Mouse (Mus musculus) lung, postnatal 0 days (tissue): ENCODE measurements around the gene Pou2f1. TPM values are rescaled to one million over a fixed set of nuclear protein-coding genes. Genes with fewer than 3 reads are reported as not detected.
A peak's percentile ranks its signal among the peaks of the same experiment; 100 is the strongest.

ENCODE experiments used
- ATAC-seq: fragments of 200-750 bp; cut with Nextera tagmentation; 2 replicates; pipeline ENCODE4 v1.8.0; 2017; ENCODE audit warnings: moderate library complexity
- DNase-seq: peaks from one replicate; pipeline ENCODE4 v3.0.0-alpha.2; 2016; ENCODE audit warnings: low spot score
- H3K27ac ChIP-seq: fragments of 300-500 bp; sonication (generic); 2 replicates; pipeline ENCODE4 v1.5.1; 2014; ENCODE audit warnings: antibody characterized with exemption, mild to moderate bottlenecking, low read length, mixed read lengths
- H3K27me3 ChIP-seq: fragments of 300-500 bp; sonication (generic); replicated peaks from 2 replicates; pipeline ENCODE4 v1.6.1; 2014; ENCODE audit warnings: low read length, mixed read lengths; ENCODE audit not compliant: insufficient read depth
- H3K36me3 ChIP-seq: fragments of 300-500 bp; sonication (generic); 2 replicates; pipeline ENCODE4 v1.6.1; 2014; ENCODE audit warnings: low read length, mixed read lengths; ENCODE audit not compliant: insufficient read depth
- H3K4me1 ChIP-seq: fragments of 300-500 bp; sonication (generic); 2 replicates; pipeline ENCODE4 v1.6.1; 2014; ENCODE audit warnings: antibody characterized with exemption, low read depth, low read length, mixed read lengths; ENCODE audit not compliant: insufficient read depth
- H3K4me2 ChIP-seq: fragments of 300-500 bp; sonication (generic); replicated peaks from 2 replicates; pipeline ENCODE4 v1.6.1; 2014; ENCODE audit warnings: low read depth, mild to moderate bottlenecking, low read length, moderate library complexity, mixed read lengths
- H3K4me3 ChIP-seq: fragments of 300-500 bp; sonication (generic); 2 replicates; pipeline ENCODE4 v1.5.1; 2014; ENCODE audit warnings: low read depth, low read length
- H3K9ac ChIP-seq: fragments of 300-500 bp; sonication (generic); replicated peaks from 2 replicates; pipeline ENCODE4 v1.6.1; 2014; ENCODE audit warnings: low read depth, mild to moderate bottlenecking
- H3K9me3 ChIP-seq: fragments of 300-500 bp; sonication (generic); 2 replicates; pipeline ENCODE4 v1.6.1; 2016; ENCODE audit warnings: low read length, mixed read lengths
- CTCF ChIP-seq: IDR thresholded peaks from 2 replicates; pipeline ENCODE4 v1.5.1; 2016; ENCODE audit warnings: antibody characterized with exemption, mild to moderate bottlenecking
- EP300 ChIP-seq: IDR thresholded peaks from 2 replicates; pipeline ENCODE4 v1.6.1; 2016; ENCODE audit warnings: antibody characterized with exemption, mild to moderate bottlenecking, control low read depth
- WGBS: fragments of 180-500 bp; shearing (Covaris S2); extraction: QIAGEN DNeasy Blood & Tissue Kit; methylation state at CpG from one replicate; pipeline ENCODE4 v1.1.7; 2014; 5-methylcytosine and 5-hydroxymethylcytosine counted together
- polyA plus RNA-seq: library from polyadenylated mRNA; unstranded; fragments of >200 nt; fragmentation: Nextera tagmentation; extraction: Ambion mirVana; gene quantifications from 2 replicates; pipeline ENCODE4 v1.2.1, GENCODE M21; 2015

The Pou2f1 gene
- polyA plus RNA-seq, 1 experiment from 2014 or later = 7.9 TPM

GRCm38 (mm10) chr1:165861235-165861609, 141.3 kb downstream of the Pou2f1 start:
- Histone ChIP-seq H3K9me3 (no peaks in the 10 kb centered on the region), H3K27me3 (no peaks in the 10 kb centered on the region), H3K27ac (no peak overlapping the region), H3K9ac (no peak overlapping the region), H3K36me3 (no peaks in the 10 kb centered on the region), H3K4me1 (no peaks in the 10 kb centered on the region), H3K4me2 (no peak overlapping the region), H3K4me3 (no peak overlapping the region)
- ATAC-seq = no peak
- no peak for DNase-seq
- 56% methylated on average over 3 of the region's 3 CpGs for WGBS
- no peak for TF ChIP-seq EP300
- TF ChIP-seq CTCF = no peak

- WGBS = 61% methylated on average over 9 of the region's 9 CpGs
- no peaks in the 10 kb centered on the region for H3K27me3 ChIP-seq
- no peak overlapping the region for H3K9ac ChIP-seq
- TF ChIP-seq CTCF (no peak), EP300 (no peak)
- no peaks in the 10 kb centered on the region for H3K36me3 ChIP-seq
- H3K9me3 ChIP-seq = no peaks in the 10 kb centered on the region
- no peak overlapping the region for H3K4me2 ChIP-seq
- no peak overlapping the region for H3K27ac ChIP-seq
- DNase-seq (peak; percentile 41), ATAC-seq (peak; percentile 65)
- H3K4me1 ChIP-seq = no peaks in the 10 kb centered on the region
- no peak overlapping the region for H3K4me3 ChIP-seq
Observed at GRCm38 (mm10) chr1:165860373-165861234, 141.9 kb downstream of the Pou2f1 start.

GRCm38 (mm10) chr1:165858356-165858755, 144.1 kb downstream of the Pou2f1 start:
- 70% methylated on average over 5 of the region's 5 CpGs for WGBS
- H3K4me1 ChIP-seq = no peaks in the 10 kb centered on the region
- no peaks in the 10 kb centered on the region for H3K36me3 ChIP-seq
- no peak overlapping the region for H3K4me3 ChIP-seq
- no peaks in the 10 kb centered on the region for H3K27me3 ChIP-seq
- H3K4me2 ChIP-seq = no peak overlapping the region
- TF ChIP-seq EP300 (no peak), CTCF (peak; percentile 51)
- DNase-seq (no peak), ATAC-seq (no peak)
- H3K9me3 ChIP-seq = no peaks in the 10 kb centered on the region
- H3K27ac ChIP-seq = no peak overlapping the region
- H3K9ac ChIP-seq = no peak overlapping the region

GRCm38 (mm10) chr1:165857279-165857678, 145.2 kb downstream of the Pou2f1 start:
- Histone ChIP-seq H3K9me3 (no peaks in the 10 kb centered on the region), H3K27me3 (no peaks in the 10 kb centered on the region), H3K27ac (no peak overlapping the region), H3K36me3 (no peaks in the 10 kb centered on the region), H3K4me3 (no peak overlapping the region), H3K4me1 (no peaks in the 10 kb centered on the region), H3K4me2 (no peak overlapping the region), H3K9ac (no peak overlapping the region)
- no peak for ATAC-seq
- WGBS = 91% methylated on average over 11 of the region's 11 CpGs
- TF ChIP-seq EP300 = no peak
- TF ChIP-seq CTCF = no peak
- no peak for DNase-seq

GRCm38 (mm10) chr1:165855759-165856545, 146.5 kb downstream of the Pou2f1 start:
- Histone ChIP-seq H3K4me3 (no peak overlapping the region), H3K27me3 (no peaks in the 10 kb centered on the region), H3K4me2 (no peak overlapping the region), H3K27ac (no peak overlapping the region), H3K9me3 (no peaks in the 10 kb centered on the region), H3K36me3 (no peaks in the 10 kb centered on the region), H3K9ac (no peak overlapping the region), H3K4me1 (no peaks in the 10 kb centered on the region)
- TF ChIP-seq EP300 (peak; percentile 43; the same call in 1 of the 2 replicates), CTCF (no peak)
- DNase-seq (no peak), ATAC-seq (peak; percentile 77)
- 49% methylated on average over 9 of the region's 9 CpGs for WGBS

GRCm38 (mm10) chr1:165853729-165854420, 148.6 kb downstream of the Pou2f1 start:
- H3K4me2 ChIP-seq = no peak overlapping the region
- TF ChIP-seq EP300 (no peak), CTCF (peak; percentile 91)
- H3K9me3 ChIP-seq = no peaks in the 10 kb centered on the region
- 59% methylated on average over 10 of the region's 10 CpGs for WGBS
- ATAC-seq = peak; percentile 45
- H3K4me1 ChIP-seq = 0 out of 2 replicates have a peak, but pooled peaks cover 2% of the 10 kb centered on the region
- H3K27ac ChIP-seq = no peak overlapping the region
- H3K9ac ChIP-seq = no peak overlapping the region
- H3K4me3 ChIP-seq = no peak overlapping the region
- no peaks in the 10 kb centered on the region for H3K27me3 ChIP-seq
- peak; percentile 63 for DNase-seq
- H3K36me3 ChIP-seq = no peaks in the 10 kb centered on the region
